Mouse (Mus musculus): ENCODE data around the gene Atg101.
"Not testable (repeated sequence)": the region's sequence is repeated elsewhere in the genome, so short reads cannot be mapped to it uniquely, and the experiment has no call there.

Gene Atg101

GRCm38 (mm10) chr15:101312006-101312405 lies 27.9 kb downstream of the Atg101 start:
- DNase-seq (ENCODE audit: low spot score in 2 of 2): no peak

DNA sequence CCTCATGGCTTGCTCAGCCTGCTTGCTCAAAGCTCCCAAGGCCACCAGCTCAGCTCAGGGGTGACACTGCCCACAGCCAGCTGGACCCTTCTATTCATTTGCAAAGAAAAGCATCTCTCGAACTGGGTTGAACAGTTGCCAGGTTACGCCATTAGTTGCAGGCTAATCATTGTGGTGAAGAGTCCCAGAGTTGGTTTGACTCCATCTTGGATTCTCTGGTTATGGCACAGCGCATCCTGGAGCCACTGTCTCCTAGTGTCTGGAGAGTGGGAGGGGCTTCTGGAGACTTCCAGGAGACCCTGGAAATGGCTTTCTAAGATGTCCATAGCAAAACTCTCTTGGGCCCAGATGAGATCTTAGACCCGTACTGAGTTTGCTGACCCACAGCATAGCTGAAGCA lies 31.3 kb downstream of the Atg101 start:
- no peak for DNase-seq (ENCODE audit: low spot score in 2 of 2)

GRCm38 (mm10) chr15:101315832-101316231 lies 31.8 kb downstream of the Atg101 start:
- peak; percentile 93 to 96 for DNase-seq (ENCODE audit: low spot score in 2 of 2)

- DNase-seq (ENCODE audit: low spot score in 2 of 2): no peak
Observed at GRCm38 (mm10) chr15:101316279-101316912, 32.3 kb downstream of the Atg101 start.

DNA sequence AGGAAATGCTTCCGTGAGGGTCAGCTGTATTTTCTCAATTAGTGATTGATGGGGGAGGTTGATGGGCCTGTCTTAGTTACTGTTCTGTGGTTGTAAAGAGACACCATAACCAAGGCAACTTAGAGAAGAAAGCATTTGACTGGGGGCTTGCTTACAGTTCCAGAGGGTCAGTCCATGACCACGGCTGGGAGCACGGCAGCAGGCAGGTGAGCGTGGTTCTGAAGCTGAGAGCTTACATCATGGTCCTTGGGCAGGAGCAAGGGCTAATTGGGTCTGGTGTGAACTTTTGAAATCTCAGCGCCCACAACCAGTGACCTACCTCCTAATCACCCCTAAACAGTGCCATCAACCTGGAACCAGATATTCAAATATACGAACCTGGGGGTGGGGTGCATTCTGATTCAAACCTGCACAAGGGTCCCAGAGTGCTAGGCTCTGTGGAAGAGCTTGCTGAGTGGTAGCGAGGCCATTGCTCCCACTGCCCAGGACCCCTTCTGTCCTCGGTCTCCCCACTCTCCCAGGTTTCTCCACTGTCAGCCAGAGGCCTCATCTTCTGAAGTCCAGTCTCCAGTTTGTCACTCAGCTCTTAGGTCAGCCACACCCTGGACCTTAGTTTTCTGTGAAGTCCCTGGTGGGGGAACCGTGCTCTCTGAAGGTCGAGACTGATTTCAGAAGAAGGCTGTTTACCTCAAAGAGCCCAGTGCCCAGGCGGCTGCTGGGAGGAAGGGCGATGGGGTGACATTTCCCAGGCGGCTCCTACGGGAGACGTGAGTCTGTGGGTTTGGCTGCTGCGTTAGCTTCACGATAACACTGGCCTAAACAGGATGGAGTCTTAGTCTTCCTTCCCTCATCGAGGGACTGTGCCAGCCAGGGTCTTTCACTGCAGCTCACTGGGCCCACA lies 33.1 kb downstream of the Atg101 start:
- DNase-seq (ENCODE audit: low spot score in 2 of 2): no peak

- DNase-seq (ENCODE audit: low spot score in 2 of 2): no peak
Observed at GRCm38 (mm10) chr15:101317814-101318500, 33.9 kb downstream of the Atg101 start.

GRCm38 (mm10) chr15:101318889-101319765 lies 35.1 kb downstream of the Atg101 start:
- no peak for DNase-seq (ENCODE audit: low spot score in 2 of 2)

GRCm38 (mm10) chr15:101320010-101320617 lies 36.0 kb downstream of the Atg101 start:
- DNase-seq (ENCODE audit: low spot score in 2 of 2): no peak

- no peak for DNase-seq (ENCODE audit: low spot score in 2 of 2)
Observed at GRCm38 (mm10) chr15:101320618-101321041, 36.6 kb downstream of the Atg101 start.

DNA sequence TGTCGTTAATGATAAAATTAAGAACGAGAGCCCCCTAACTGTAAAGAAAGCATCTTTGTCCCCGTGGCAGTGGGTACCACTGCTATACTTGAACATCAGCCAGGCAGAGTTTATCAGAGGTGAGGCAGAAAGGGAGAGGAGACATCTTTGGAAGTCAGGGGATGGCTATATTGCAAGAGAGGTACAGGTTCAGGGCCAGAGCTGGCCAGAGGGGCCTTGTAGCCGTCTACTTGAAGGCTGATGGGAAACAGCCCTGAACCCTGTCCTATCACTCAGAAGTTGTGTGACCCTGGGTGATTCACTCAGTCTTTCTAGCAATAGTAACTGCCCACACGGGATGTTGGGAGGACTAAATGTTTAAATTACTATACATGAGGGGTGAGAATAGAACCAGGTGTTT lies 37.1 kb downstream of the Atg101 start:
- DNase-seq (ENCODE audit: low spot score in 2 of 2): no peak

- DNase-seq (ENCODE audit: low spot score in 2 of 2): no peak
Observed at GRCm38 (mm10) chr15:101322106-101322505, 38.0 kb downstream of the Atg101 start.

GRCm38 (mm10) chr15:101322640-101323039 lies 38.6 kb downstream of the Atg101 start:
- DNase-seq (ENCODE audit: low spot score in 2 of 2): no peak

- no peak for DNase-seq (ENCODE audit: low spot score in 2 of 2)
Observed at GRCm38 (mm10) chr15:101323511-101323910, 39.4 kb downstream of the Atg101 start.

GRCm38 (mm10) chr15:101324409-101324808 lies 40.3 kb downstream of the Atg101 start:
- DNase-seq (ENCODE audit: low spot score in 2 of 2): not testable (repeated sequence)

GRCm38 (mm10) chr15:101325991-101326534 lies 42.0 kb downstream of the Atg101 start:
- no peak for DNase-seq (ENCODE audit: low spot score in 2 of 2)

GRCm38 (mm10) chr15:101327282-101327681 lies 43.2 kb downstream of the Atg101 start:
- DNase-seq (ENCODE audit: low spot score in 2 of 2): peak; percentile 82 to 84

DNA sequence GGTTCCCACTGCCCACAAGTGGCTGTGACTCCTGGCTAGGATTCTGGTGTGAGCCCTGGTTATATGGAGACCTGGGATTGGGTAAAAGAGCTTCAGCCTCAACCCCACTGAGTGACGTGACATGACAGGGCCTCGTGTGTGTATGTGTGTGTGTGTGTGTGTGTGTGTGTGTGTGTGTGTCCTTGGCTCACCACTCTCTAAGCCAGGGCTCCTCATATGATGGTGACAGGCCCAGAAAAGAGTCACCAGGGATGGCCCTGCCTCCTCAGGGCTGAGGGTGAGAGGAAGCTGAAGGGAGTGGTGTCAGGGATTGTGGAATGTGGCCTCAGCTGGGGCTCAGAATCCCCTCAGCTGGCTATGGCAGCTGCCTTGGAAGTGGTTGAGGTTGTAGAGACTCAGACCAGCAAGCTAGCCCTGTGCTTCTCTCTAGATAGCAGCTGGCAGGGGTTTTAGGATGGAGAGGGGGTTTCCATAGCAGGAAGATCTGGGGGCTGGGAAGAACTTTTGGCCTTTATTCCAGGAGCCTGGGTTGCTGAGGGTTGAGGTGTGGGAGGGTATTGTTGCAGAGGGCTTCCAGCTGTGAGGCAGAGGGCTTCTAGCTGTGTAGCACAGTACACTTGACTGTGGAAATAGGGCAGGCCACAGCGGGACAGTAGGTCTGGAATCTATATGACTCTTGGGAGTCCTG lies 44.9 kb downstream of the Atg101 start:
- DNase-seq (ENCODE audit: low spot score in 2 of 2): no peak

GRCm38 (mm10) chr15:101329564-101329892 lies 45.5 kb downstream of the Atg101 start:
- DNase-seq (ENCODE audit: low spot score in 2 of 2): no peak

GRCm38 (mm10) chr15:101331090-101331489 lies 47.0 kb downstream of the Atg101 start:
- no peak for DNase-seq (ENCODE audit: low spot score in 2 of 2)

DNA sequence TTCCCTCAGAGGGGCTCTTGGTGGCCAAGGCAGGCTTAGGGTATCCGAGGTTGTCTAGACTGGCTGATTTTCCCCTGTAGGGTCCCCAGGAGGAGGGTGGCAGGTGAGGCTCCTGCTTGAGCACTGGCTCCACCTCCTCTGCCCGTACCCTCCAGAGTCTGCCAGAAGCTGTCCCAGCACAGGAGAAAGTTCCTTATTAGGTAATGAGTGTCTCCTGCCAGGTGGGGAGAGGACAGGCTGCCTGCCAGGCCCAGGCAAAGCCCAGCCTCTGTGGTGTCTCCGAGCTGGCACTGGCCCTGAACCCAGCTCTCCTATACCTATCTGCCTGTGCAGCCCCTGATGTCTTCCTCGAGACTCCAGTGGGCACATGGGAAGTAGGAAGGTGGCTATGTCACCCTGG lies 48.3 kb downstream of the Atg101 start:
- DNase-seq (ENCODE audit: low spot score in 2 of 2): no peak

All from frontal cortex, postnatal 36 days (tissue).